Mouse (Mus musculus): ENCODE measurements around the gene Spata5. TPM values are rescaled to one million over a fixed set of nuclear protein-coding genes. Genes with fewer than 3 reads are reported as not detected.
A peak's percentile ranks its signal among the peaks of the same experiment; 100 is the strongest.

The Spata5 gene
- total and polyA plus RNA-seq, 3 experiments, result 35.0 to 52.9 (median 49.7) TPM

DNA sequence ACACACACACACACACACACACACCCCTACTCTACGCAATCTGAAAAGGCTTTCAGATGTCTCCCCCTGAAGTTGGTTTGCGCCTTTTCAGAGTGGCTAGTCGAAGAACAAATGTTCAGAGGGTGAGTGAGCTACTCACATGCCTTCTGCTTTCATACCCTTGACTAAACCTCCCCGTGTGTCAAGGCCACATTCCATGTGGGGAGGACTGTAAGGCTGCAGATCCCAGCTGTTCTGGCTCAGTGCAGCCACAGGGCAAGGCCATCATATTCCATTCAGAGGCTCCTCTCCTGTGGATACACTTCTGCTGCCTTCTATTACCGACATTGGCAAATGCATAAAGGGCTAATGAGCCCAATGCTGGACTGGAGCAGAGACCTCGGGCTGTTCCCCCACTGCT, 41.3 kb upstream of the Spata5 start:
- Histone ChIP-seq H3K27me3 (replicated peaks) (no peaks in the 10 kb centered on the region), H3K27ac (ENCODE audit: insufficient read depth, low read depth) (no peak overlapping the region), H3K4me2 (ENCODE audit: insufficient read depth, low read depth, poor library complexity, severe bottlenecking) (no peak overlapping the region), H3K36me3 (replicated peaks in 1 of 2; ENCODE audit: control insufficient read depth in 1 of 2, insufficient read depth in 1 of 2, low read length in 1 of 2) (no peaks in the 10 kb centered on the region), H3K4me1 (ENCODE audit: control insufficient read depth in 1 of 2, insufficient read depth in 2 of 2) (no peaks in the 10 kb centered on the region), H3K9ac (ENCODE audit: insufficient read depth, low read depth) (no peak overlapping the region), H3K79me2 (replicated peaks; ENCODE audit: control insufficient read depth, extremely low read depth, insufficient read depth, poor library complexity, severe bottlenecking) (no peaks in the 10 kb centered on the region), H3K9me3 (replicated peaks; ENCODE audit: low read length) (no peaks in the 10 kb centered on the region), H3K4me3 (replicated peaks in 1 of 3; ENCODE audit: low read depth in 2 of 3, low read length in 2 of 3, poor library complexity in 1 of 3) (no peak overlapping the region)
- in situ Hi-C loops (cut with MboI; ENCODE audit: low pct_ligation_motif_present, low pct_unique_long_range_greater_than_20kb, low sequenced_read_pairs), result no loop called here
- dilution Hi-C loops (cut with MboI; ENCODE audit: extremely low pct_ligation_motif_present, extremely low pct_unique_long_range_greater_than_20kb, low sequenced_read_pairs), result no loop called here
- TF ChIP-seq MAX (IDR thresholded peaks at IDR 0.05; ENCODE audit: low read length), result no peak
- no peak for TF ChIP-seq HCFC1 (IDR thresholded peaks at IDR 0.05; ENCODE audit: low read depth, low read length)
- DNase-seq (ENCODE audit: extremely low read depth), result no peak

DNA sequence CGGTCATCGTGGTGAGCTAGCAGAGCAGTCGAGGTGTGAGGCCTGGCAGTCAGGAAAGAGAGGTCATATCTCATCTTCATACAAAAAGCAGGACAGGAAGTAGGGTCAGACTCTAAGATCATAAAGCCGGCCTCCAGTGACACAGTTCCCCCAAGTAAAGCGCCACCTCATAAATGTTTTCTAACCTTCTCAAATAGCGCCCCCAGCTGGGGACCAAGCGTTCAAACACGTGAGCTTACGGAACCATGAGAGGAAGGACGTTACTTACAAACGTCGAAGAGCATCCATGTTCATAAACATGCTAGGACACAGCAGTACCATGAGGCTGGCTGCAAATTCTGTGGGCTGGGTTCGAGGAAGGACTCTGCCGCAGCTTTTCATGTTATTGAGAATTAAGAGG, 40.5 kb upstream of the Spata5 start:
- no peaks in the 10 kb centered on the region for H3K79me2 ChIP-seq (replicated peaks; ENCODE audit: control insufficient read depth, extremely low read depth, insufficient read depth, poor library complexity, severe bottlenecking)
- peak; percentile 46 for DNase-seq (ENCODE audit: extremely low read depth)
- TF ChIP-seq JUND (conservative IDR thresholded peaks at IDR 0.05; ENCODE audit: low read depth, low read length) (no peak), CTCF (conservative IDR thresholded peaks at IDR 0.05 in 1 of 2, IDR thresholded peaks at IDR 0.05 in 1 of 2; ENCODE audit: low read depth in 2 of 2, low read length in 2 of 2) (peak in 1 of 2 experiments; percentile 67; a peak in 2 of 4 replicates), IRF4 (IDR thresholded peaks at IDR 0.05; ENCODE audit: low read depth, low read length) (no peak), MXI1 (IDR thresholded peaks at IDR 0.05; ENCODE audit: low read depth, low read length) (no peak), RAD21 (IDR thresholded peaks at IDR 0.05; ENCODE audit: low read depth, low read length) (peak; percentile 58), UBTF (IDR thresholded peaks at IDR 0.05; ENCODE audit: low read depth, low read length) (no peak), SMC3 (IDR thresholded peaks at IDR 0.05; ENCODE audit: low read depth, low read length) (peak; percentile 49)
- H3K4me1 ChIP-seq (ENCODE audit: control insufficient read depth in 1 of 2, insufficient read depth in 2 of 2), result no peaks in the 10 kb centered on the region
- H3K27ac ChIP-seq (ENCODE audit: insufficient read depth, low read depth), result no peak overlapping the region
- H3K4me2 ChIP-seq (ENCODE audit: insufficient read depth, low read depth, poor library complexity, severe bottlenecking), result no peak overlapping the region
- H3K4me3 ChIP-seq (replicated peaks in 1 of 3; ENCODE audit: low read depth in 2 of 3, low read length in 2 of 3, poor library complexity in 1 of 3), result no peak overlapping the region
- H3K27me3 ChIP-seq (replicated peaks), result no peaks in the 10 kb centered on the region
- dilution Hi-C loops (cut with MboI; ENCODE audit: extremely low pct_ligation_motif_present, extremely low pct_unique_long_range_greater_than_20kb, low sequenced_read_pairs) (no loop called here), in situ Hi-C loops (cut with MboI; ENCODE audit: low pct_ligation_motif_present, low pct_unique_long_range_greater_than_20kb, low sequenced_read_pairs) (no loop called here)
- H3K9me3 ChIP-seq (replicated peaks; ENCODE audit: low read length), result no peaks in the 10 kb centered on the region
- H3K9ac ChIP-seq (ENCODE audit: insufficient read depth, low read depth), result no peak overlapping the region
- no peaks in the 10 kb centered on the region for H3K36me3 ChIP-seq (replicated peaks in 1 of 2; ENCODE audit: control insufficient read depth in 1 of 2, insufficient read depth in 1 of 2, low read length in 1 of 2)

DNA sequence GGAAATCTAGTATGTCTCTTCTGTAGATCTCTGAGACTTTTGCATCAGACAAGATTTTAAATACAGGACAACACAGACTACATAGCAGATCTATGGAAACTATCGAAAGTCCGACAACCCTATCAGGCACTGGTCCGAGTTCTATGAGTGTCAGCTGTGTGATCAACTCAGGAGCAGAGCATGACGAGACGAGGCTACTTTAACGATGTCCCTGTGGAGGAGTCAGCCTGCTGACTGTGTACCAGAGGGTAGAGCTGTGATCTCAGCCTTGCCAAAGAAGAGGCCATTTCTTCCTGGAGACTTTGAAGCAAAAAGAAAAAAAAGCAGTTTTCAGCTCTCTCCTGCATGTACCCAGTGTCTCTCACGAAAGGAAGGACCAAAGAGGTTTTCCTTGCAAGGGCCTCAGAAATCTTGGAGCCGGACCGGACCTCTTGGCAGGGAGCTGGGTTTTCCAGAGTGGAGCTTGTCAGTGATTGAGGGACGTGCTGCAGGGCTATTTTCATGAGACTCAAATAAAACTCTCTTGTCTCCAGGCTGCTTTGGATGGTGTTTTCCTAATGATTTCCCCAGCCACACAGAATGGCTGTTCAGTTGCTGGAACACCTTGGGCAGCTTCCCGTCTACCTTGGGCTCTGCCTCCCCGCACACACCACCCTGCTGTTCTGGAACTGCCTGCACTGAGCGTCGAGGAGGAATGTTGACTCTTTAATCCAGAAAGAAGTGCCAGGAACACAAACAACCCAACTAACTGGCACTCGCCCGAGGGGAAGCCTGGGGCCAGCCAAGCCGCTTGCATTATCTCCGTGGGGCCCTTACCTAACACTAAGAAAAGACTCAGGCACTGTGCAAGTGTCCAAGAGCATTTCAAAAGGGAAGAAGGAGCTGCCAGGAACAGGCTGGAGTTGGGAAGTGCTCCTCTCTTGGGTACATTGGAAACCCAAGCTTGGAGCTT, 39.5 kb upstream of the Spata5 start:
- dilution Hi-C loops (cut with MboI; ENCODE audit: extremely low pct_ligation_motif_present, extremely low pct_unique_long_range_greater_than_20kb, low sequenced_read_pairs) (no loop called here), in situ Hi-C loops (cut with MboI; ENCODE audit: low pct_ligation_motif_present, low pct_unique_long_range_greater_than_20kb, low sequenced_read_pairs) (no loop called here)
- no peak for DNase-seq (ENCODE audit: extremely low read depth)
- Histone ChIP-seq H3K27me3 (replicated peaks) (no peaks in the 10 kb centered on the region), H3K9ac (ENCODE audit: insufficient read depth, low read depth) (no peak overlapping the region), H3K9me3 (replicated peaks; ENCODE audit: low read length) (no peaks in the 10 kb centered on the region), H3K79me2 (replicated peaks; ENCODE audit: control insufficient read depth, extremely low read depth, insufficient read depth, poor library complexity, severe bottlenecking) (no peaks in the 10 kb centered on the region), H3K4me2 (ENCODE audit: insufficient read depth, low read depth, poor library complexity, severe bottlenecking) (no peak overlapping the region), H3K4me1 (ENCODE audit: control insufficient read depth in 1 of 2, insufficient read depth in 2 of 2) (no peaks in the 10 kb centered on the region), H3K36me3 (replicated peaks in 1 of 2; ENCODE audit: control insufficient read depth in 1 of 2, insufficient read depth in 1 of 2, low read length in 1 of 2) (no peaks in the 10 kb centered on the region), H3K27ac (ENCODE audit: insufficient read depth, low read depth) (no peak overlapping the region), H3K4me3 (replicated peaks in 1 of 3; ENCODE audit: low read depth in 2 of 3, low read length in 2 of 3, poor library complexity in 1 of 3) (no peak overlapping the region)
- no peak for TF ChIP-seq RCOR1 (conservative IDR thresholded peaks at IDR 0.05; ENCODE audit: low read depth, low read length)
- no peak for TF ChIP-seq SIN3A (IDR thresholded peaks at IDR 0.05; ENCODE audit: low read length)
- no peak for TF ChIP-seq NRF1 (IDR thresholded peaks at IDR 0.05; ENCODE audit: low read depth, low read length)
- no peak for TF ChIP-seq HCFC1 (IDR thresholded peaks at IDR 0.05; ENCODE audit: low read depth, low read length)
- no peak for TF ChIP-seq MEF2A (IDR thresholded peaks at IDR 0.05; ENCODE audit: borderline replicate concordance, low read depth, low read length)
